Mouse (Mus musculus) left cerebral cortex, adult 8-10 months (tissue): ENCODE results near the gene Slc44a5. TPM values are rescaled to one million over a fixed set of nuclear protein-coding genes. Genes with fewer than 3 reads are reported as not detected.
"Not testable (repeated sequence)": the region's sequence is repeated elsewhere in the genome, so short reads cannot be mapped to it uniquely, and the experiment has no call there.

Source experiments
- DNase-seq, 2 experiments: peaks; one replicate each; pipeline ENCODE4 v3.0.0; 2022; ENCODE audit warnings: low spot score in 2 of 2
- total RNA-seq, 4 experiments: library from RNA; stranded (reverse); gene quantifications; 2 replicates each; pipeline ENCODE4 v1.2.4; 2022

The Slc44a5 gene
- total RNA-seq, 4 experiments from 2014 or later, result 7.2 to 8.6 (median 7.9) TPM

GRCm38 (mm10) chr3:153968549-153968948, 4.7 kb upstream of the Slc44a5 start:
- peak in 1 of 2 experiments; percentile 27 for DNase-seq

- DNase-seq, result no peak
These were observed 3.8 kb upstream of the Slc44a5 start for GRCm38 (mm10) chr3:153969451-153969850.

GRCm38 (mm10) chr3:153973949-153974760, 919 bp downstream of the Slc44a5 start:
- DNase-seq, result peak in 1 of 2 experiments; percentile 22

- DNase-seq, result no peak
These were observed 1.8 kb downstream of the Slc44a5 start for GRCm38 (mm10) chr3:153975060-153975459.

GRCm38 (mm10) chr3:153975791-153976190, 2.6 kb downstream of the Slc44a5 start:
- DNase-seq, result no peak

- no peak for DNase-seq
These were observed 7.4 kb downstream of the Slc44a5 start for GRCm38 (mm10) chr3:153980611-153981010.

GRCm38 (mm10) chr3:153984428-153985340, 11.4 kb downstream of the Slc44a5 start:
- peak in 1 of 2 experiments; percentile 23 for DNase-seq

GRCm38 (mm10) chr3:153999797-154000528, 26.7 kb downstream of the Slc44a5 start:
- no peak for DNase-seq

GRCm38 (mm10) chr3:154001348-154001747, 28.1 kb downstream of the Slc44a5 start:
- DNase-seq, result no peak

- DNase-seq, result no peak
These were observed 73.6 kb downstream of the Slc44a5 start for GRCm38 (mm10) chr3:154046876-154047275.

GRCm38 (mm10) chr3:154053331-154053730, 80.1 kb downstream of the Slc44a5 start:
- no peak for DNase-seq

GRCm38 (mm10) chr3:154057464-154057863, 84.2 kb downstream of the Slc44a5 start:
- no peak for DNase-seq

GRCm38 (mm10) chr3:154058200-154058599, 85.0 kb downstream of the Slc44a5 start:
- no peak for DNase-seq

GRCm38 (mm10) chr3:154071989-154072388, 98.8 kb downstream of the Slc44a5 start:
- DNase-seq, result not testable (repeated sequence)

GRCm38 (mm10) chr3:154075749-154076148, 102.5 kb downstream of the Slc44a5 start:
- DNase-seq, result no peak

GRCm38 (mm10) chr3:154081687-154082086, 108.5 kb downstream of the Slc44a5 start:
- no peak for DNase-seq

- no peak for DNase-seq
These were observed 109.0 kb downstream of the Slc44a5 start for GRCm38 (mm10) chr3:154082241-154082640.

- no peak for DNase-seq
These were observed 109.7 kb downstream of the Slc44a5 start for GRCm38 (mm10) chr3:154082961-154083360.

- DNase-seq, result no peak
These were observed 116.8 kb downstream of the Slc44a5 start for GRCm38 (mm10) chr3:154089996-154090395.

GRCm38 (mm10) chr3:154091468-154092338, 118.5 kb downstream of the Slc44a5 start:
- DNase-seq, result no peak
